Mouse (Mus musculus) heart, adult 2 months (tissue): ENCODE results near the gene Lenep. TPM values are rescaled to one million over a fixed set of nuclear protein-coding genes. Genes with fewer than 3 reads are reported as not detected.

Experiments used
- DNase-seq, 2 experiments: peaks; one replicate each; pipeline ENCODE4 v3.0.0; 2021
- H3K27ac ChIP-seq: fragments of 200-600 bp; 2 replicates; pipeline ENCODE4 v1.8.1; 2022
- H3K27me3 ChIP-seq: fragments of 200-500 bp; 2 replicates; pipeline ENCODE4 v1.6.1; 2012; ENCODE audit warnings: mild to moderate bottlenecking, low read length, inconsistent platforms, mixed read lengths; ENCODE audit not compliant: control insufficient read depth, insufficient read depth
- H3K36me3 ChIP-seq: fragments of 200-500 bp; 2 replicates; pipeline ENCODE4 v1.6.1; 2012; ENCODE audit warnings: low read length, inconsistent platforms; ENCODE audit not compliant: control insufficient read depth, insufficient read depth
- H3K4me1 ChIP-seq: fragments of 200-500 bp; 2 replicates; pipeline ENCODE4 v1.6.1; 2011; ENCODE audit warnings: low read length; ENCODE audit not compliant: control insufficient read depth, insufficient read depth
- H3K4me3 ChIP-seq: fragments of 200-600 bp; 2 replicates; pipeline ENCODE4 v1.8.1; 2022
- H3K79me2 ChIP-seq: fragments of 200-500 bp; replicated peaks from 2 replicates; pipeline ENCODE4 v1.6.1; 2012; ENCODE audit warnings: mild to moderate bottlenecking, inconsistent platforms, low read length, moderate library complexity, mixed read lengths; ENCODE audit not compliant: control insufficient read depth, insufficient read depth
- H3K9ac ChIP-seq: fragments of 200-500 bp; 2 replicates; pipeline ENCODE4 v1.6.1; 2012; ENCODE audit warnings: low read depth, mild to moderate bottlenecking, control low read depth, inconsistent platforms, low read length, mixed read lengths
- CTCF ChIP-seq: fragments of 200-600 bp; IDR thresholded peaks from 2 replicates; pipeline ENCODE4 v1.8.1; 2022; ENCODE audit warnings: antibody characterized with exemption, mild to moderate bottlenecking, moderate library complexity
- EP300 ChIP-seq: fragments of 200-500 bp; IDR thresholded peaks from 2 replicates; pipeline ENCODE4 v1.6.1; 2011; ENCODE audit warnings: low read depth, low read length, control low read depth; ENCODE audit not compliant: insufficient read depth
- POLR2A ChIP-seq: fragments of 200-500 bp; IDR thresholded peaks from 2 replicates; pipeline ENCODE4 v1.6.1; 2011; ENCODE audit warnings: mild to moderate bottlenecking, low read depth, low read length, control low read depth; ENCODE audit not compliant: insufficient read depth
- WGBS: fragments of 180-500 bp; shearing (Covaris S2); methylation state at CpG from one replicate; pipeline ENCODE4 v1.1.7; 2018; 5-methylcytosine and 5-hydroxymethylcytosine counted together
- intact Hi-C: fragments of 180-260 bp; cut with DNase I; formaldehyde crosslinking; loops from one replicate; pipeline ENCODE4 v1.15.1; 2025
- polyA plus RNA-seq: library from polyadenylated mRNA; depleted of rRNA; stranded (reverse); fragments of >200 nt; gene quantifications from 2 replicates; pipeline ENCODE4 v1.2.3, GENCODE M21; 2012
- total RNA-seq, 2 experiments: library from RNA; stranded (reverse); gene quantifications; 2 replicates each; pipeline ENCODE4 v1.2.3; 2021

The Lenep gene
- total and polyA plus RNA-seq, 3 experiments, result 2.1 TPM; not detected in 2

GRCm38 (mm10) chr3:89425876-89426275, 23.3 kb upstream of the Lenep start:
- no peak overlapping the region for H3K27ac ChIP-seq
- H3K27me3 ChIP-seq, result no peaks in the 10 kb centered on the region
- peaks cover 2% of the 10 kb centered on the region for H3K4me1 ChIP-seq
- H3K4me3 ChIP-seq, result no peak overlapping the region
- WGBS, result 84% methylated on average over 4 of the region's 4 CpGs
- TF ChIP-seq CTCF, result no peak
- no peak for TF ChIP-seq EP300
- no peak for TF ChIP-seq POLR2A
- H3K79me2 ChIP-seq, result 0 out of 2 replicates have a peak, but pooled peaks cover 2% of the 10 kb centered on the region
- H3K9ac ChIP-seq, result no peak overlapping the region
- no peak for DNase-seq
- intact Hi-C loops, result no loop called here
- no peaks in the 10 kb centered on the region for H3K36me3 ChIP-seq

GRCm38 (mm10) chr3:89425141-89425525, 22.5 kb upstream of the Lenep start:
- no peak for DNase-seq
- H3K4me3 ChIP-seq, result no peak overlapping the region
- TF ChIP-seq EP300 (no peak), CTCF (no peak), POLR2A (no peak)
- no peaks in the 10 kb centered on the region for H3K36me3 ChIP-seq
- H3K27ac ChIP-seq, result no peak overlapping the region
- intact Hi-C loops, result no loop called here
- H3K9ac ChIP-seq, result no peak overlapping the region
- 64% methylated on average over 5 of the region's 5 CpGs for WGBS
- no peaks in the 10 kb centered on the region for H3K79me2 ChIP-seq
- H3K27me3 ChIP-seq, result no peaks in the 10 kb centered on the region
- H3K4me1 ChIP-seq, result peaks cover 4% of the 10 kb centered on the region

- intact Hi-C loops, result no loop called here
- 83% methylated on average over 5 of the region's 5 CpGs for WGBS
- TF ChIP-seq CTCF (no peak), EP300 (no peak), POLR2A (no peak)
- Histone ChIP-seq H3K27me3 (no peaks in the 10 kb centered on the region), H3K4me1 (peaks cover 6% of the 10 kb centered on the region), H3K27ac (no peak overlapping the region), H3K9ac (no peak overlapping the region), H3K4me3 (no peak overlapping the region), H3K79me2 (no peaks in the 10 kb centered on the region; the same call in 1 of the 2 replicates), H3K36me3 (no peaks in the 10 kb centered on the region)
- no peak for DNase-seq
Measured at GRCm38 (mm10) chr3:89424416-89425140, 22.0 kb upstream of the Lenep start.

GRCm38 (mm10) chr3:89422556-89423205, 20.1 kb upstream of the Lenep start:
- no peak overlapping the region for H3K9ac ChIP-seq
- peaks cover 8% of the 10 kb centered on the region for H3K4me1 ChIP-seq
- WGBS, result 56% methylated on average over 6 of the region's 6 CpGs
- no peak for DNase-seq
- H3K27me3 ChIP-seq, result no peaks in the 10 kb centered on the region
- H3K27ac ChIP-seq, result no peak overlapping the region
- H3K4me3 ChIP-seq, result no peak overlapping the region
- no peaks in the 10 kb centered on the region; the same call in 1 of the 2 replicates for H3K79me2 ChIP-seq
- TF ChIP-seq POLR2A (no peak), CTCF (no peak), EP300 (no peak)
- no peaks in the 10 kb centered on the region for H3K36me3 ChIP-seq
- intact Hi-C loops, result no loop called here

GRCm38 (mm10) chr3:89421810-89422473, 19.3 kb upstream of the Lenep start:
- peaks cover 8% of the 10 kb centered on the region for H3K4me1 ChIP-seq

More at GRCm38 (mm10) chr3:89421810-89422473, 19.3 kb upstream of the Lenep start:
- DNase-seq, result peak in 1 of 2 experiments; percentile 45
- peak overlapping the region; percentile 80 for H3K27ac ChIP-seq
- H3K79me2 ChIP-seq, result no peaks in the 10 kb centered on the region; the same call in 1 of the 2 replicates
- no peaks in the 10 kb centered on the region for H3K36me3 ChIP-seq
- WGBS, result 16% methylated on average over 22 of the region's 22 CpGs
- intact Hi-C loops, result no loop called here
- H3K27me3 ChIP-seq, result no peaks in the 10 kb centered on the region
- TF ChIP-seq EP300 (no peak), CTCF (no peak), POLR2A (no peak)
- H3K4me3 ChIP-seq, result peak overlapping the region; percentile 41
- peak overlapping the region; percentile 59 for H3K9ac ChIP-seq
